Mouse (Mus musculus) right cerebral cortex, postnatal 25 days (tissue): ENCODE measurements around the gene Dnajc15.
"Not testable (repeated sequence)": the region's sequence is repeated elsewhere in the genome, so short reads cannot be mapped to it uniquely, and the experiment has no call there.

Experiments
- DNase-seq: peaks from one replicate; pipeline ENCODE4 v3.0.0; 2022

Gene Dnajc15

DNA sequence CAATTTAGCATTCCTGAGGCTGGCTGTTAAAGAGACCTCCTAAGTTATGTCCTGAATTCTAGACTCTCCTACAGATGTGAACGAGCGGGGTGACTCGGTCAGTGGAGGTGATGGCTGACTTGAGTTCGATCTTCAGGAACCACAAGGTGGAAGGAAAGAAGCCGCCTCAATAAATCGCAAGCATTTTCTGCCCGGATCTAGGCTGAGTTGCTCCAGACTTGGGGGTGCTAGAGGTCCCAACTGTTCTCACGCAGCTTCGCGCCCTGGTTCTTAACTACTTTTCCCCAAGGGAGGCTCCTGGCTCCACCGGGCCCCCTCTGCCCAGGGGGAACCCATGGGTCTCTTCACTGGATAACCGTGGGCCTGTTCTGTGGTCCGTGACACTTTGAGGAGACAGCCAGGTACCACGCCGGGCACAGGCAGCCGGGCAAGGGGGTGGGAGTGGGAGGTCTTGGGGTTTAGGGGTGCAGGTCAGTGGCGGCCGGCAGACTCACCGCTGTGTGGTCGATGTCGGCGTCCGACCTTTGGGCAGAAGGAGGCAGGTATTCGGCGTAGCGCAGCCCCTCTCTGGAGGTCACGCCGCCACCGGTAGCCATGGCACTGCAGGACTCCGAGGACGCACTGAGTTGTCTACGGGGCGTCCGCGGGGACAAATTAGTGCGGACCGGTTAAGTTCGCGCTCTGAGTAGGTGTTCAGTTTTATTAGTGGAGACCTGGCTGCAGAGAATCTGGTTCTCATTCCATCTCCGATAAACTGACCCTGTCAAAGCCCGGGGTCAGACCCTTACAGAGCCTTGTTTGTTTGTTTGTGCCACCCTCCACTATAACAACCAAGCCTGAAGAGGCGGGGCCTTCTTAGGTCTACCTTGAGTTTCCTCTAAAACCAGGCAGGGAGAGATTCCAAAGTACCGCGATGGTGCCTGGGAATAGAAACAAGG lies at the start of gene Dnajc15:
Gene Dnajc15 (minus strand): TSS at position 822 of the 938 bp plus-strand sequence.
- peak; percentile 88 for DNase-seq

DNA sequence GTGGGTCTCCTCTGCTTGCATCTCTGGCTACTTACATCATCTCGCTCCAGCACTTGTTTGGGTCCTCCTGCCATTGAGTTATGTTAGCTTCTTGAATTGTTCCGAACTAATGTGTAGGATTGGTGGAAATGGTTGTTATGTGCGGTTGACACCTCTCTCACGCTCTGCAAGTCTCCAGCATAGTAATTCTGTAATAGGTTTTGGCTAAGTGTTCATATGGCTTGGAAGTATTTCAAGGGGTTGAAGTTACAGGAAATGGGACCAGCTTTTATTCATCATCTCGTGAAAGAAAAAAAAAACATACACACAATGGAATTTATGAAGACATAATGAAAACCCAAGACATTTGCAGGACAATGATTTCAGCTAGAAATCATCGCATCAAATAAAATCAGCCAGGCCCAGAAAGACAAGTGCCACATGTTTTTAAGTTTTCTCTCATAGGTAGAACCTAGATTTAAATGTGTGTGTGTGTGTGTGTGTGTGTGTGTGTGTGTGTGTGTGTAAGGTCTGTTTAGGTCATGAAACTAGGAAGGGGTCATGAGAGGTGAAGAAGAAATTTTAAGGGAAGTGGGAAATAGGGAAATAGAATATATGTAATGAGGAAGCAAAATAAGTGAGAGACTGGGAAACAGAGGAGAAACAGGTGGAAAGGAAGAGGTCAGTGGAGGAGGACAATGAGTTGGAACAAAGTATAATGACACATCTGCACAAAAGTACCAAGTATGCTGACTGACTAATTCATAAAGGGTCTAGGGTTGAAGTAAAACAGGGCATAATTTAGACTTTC lies 48.3 kb upstream of the Dnajc15 start:
- no peak for DNase-seq

DNA sequence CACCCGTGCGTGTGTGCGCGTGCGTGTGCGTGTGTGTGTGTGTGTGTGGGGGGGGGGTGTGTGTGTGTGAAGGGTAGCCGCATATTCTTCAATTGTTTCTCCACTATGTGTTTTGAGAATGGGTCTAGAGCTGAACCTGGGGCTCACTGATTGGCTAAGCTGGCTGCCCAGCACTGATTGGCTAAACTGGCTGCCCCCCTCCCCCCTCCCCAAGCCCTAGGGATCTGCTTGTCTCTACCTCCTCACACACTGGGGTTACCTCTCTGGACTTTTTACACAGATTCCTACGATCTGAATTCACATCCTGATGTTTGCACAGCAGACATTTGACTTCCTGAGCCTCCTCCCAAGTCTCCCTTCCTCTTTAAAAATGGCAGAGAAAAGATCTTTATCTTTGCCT lies 46.7 kb upstream of the Dnajc15 start:
- DNase-seq, result no peak

DNA sequence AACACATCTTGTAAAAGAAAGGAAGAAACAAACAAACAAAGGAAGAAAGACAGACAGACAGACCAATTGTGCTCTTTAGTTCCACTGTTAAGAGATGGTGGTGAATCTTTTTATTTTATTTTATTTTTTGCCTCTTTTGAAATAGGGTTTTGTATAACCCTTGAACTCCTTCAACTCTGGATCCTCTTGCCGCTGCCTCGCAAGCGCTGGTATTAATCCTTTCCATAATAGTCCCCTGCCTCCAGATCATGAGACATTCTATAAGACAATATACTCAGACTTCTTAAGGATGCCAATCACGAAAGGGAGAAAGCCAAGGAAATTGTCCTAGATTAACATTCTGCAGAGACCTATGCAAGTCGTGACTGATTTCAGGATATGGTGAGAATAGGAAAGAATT lies 40.9 kb upstream of the Dnajc15 start:
- no peak for DNase-seq

DNA sequence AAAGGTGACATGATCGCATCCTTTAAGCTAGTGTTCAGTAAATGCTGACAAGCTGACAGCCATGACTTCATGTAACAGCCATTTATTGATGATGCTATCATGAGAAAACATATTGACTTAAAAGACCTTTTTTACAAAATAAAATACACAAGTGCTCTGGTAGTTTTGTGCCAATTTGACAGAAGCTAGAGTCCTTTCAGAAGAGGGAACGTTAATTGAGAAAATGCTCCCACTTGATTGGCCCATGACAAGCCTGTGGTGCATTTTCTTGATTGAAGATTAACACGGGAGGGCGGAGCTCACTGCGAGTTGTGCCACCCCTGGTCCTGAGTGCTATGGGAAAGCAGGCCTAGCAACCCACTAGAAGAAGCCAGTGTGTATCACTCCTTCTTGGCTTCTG lies 31.7 kb upstream of the Dnajc15 start:
- DNase-seq, result no peak

DNA sequence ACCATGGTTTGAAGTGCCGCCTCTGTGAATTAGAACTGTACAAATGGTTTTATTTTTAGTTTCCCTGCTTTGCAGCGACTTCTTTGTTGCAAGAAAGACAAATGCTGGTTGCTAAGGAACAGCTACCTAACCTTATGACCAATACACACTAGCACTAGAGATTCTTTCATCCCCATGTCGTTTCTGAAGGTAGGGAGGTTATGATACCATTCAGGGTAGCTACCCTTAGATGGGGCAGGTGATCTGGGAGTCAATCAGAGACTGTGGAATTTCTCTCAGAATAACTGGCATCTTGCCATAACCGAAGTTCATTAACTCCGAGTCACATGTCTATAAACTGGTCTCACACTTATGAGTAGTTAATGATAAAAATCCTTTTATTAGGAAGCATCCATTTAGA lies 30.5 kb upstream of the Dnajc15 start:
- no peak for DNase-seq

DNA sequence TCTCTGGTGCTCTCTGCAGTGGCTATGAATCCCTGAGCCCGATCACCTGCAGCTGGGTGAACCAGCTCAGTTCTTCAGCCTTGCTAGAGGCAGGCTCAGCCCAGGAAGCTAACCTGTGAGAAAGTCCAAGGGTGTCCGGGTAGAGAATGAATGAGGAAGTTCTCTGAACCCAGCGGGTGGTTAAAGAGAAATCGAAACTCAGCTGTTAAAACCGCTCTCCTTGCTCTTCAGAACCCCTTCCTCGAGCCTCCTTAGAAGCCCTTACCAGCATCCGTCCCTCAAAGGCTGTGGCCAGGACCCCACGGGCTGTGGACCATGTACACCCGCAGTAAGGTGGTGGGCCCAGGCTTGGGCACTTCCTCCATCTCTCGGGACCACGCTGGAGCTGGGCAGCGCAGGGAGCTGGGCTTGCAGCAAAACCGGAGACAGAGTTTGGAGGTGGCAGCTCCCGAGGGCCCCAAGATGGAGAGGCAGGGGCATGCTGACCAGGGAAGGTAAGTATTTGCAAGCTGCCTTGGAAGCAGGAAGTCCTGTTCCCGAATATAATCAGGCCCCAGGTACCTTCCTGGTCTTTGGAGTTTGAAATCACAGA lies 29.3 kb upstream of the Dnajc15 start, which contains the start of gene Epsti1:
Gene Epsti1 (plus strand): TSS at position 69 of the 592 bp plus-strand sequence.
- no peak for DNase-seq

DNA sequence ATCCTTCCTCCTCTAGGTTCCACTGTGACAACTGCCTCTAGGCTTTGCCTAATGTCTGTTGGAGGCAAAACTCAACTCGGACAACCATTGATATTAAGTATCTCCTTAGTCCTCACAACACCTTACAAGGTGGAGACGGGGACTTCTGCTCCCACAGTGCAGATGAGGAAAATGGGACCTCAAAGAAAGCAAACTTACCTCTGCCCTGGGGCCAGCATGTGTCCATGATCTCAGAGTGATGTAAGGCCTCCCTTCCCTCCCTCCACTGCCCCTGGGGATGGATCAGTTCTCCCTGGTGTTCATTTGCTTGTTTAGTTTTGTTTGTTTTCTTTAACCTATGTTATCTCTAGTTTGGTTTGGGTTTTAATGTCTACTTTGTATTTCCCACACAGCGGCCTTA lies 27.6 kb upstream of the Dnajc15 start:
- no peak for DNase-seq

DNA sequence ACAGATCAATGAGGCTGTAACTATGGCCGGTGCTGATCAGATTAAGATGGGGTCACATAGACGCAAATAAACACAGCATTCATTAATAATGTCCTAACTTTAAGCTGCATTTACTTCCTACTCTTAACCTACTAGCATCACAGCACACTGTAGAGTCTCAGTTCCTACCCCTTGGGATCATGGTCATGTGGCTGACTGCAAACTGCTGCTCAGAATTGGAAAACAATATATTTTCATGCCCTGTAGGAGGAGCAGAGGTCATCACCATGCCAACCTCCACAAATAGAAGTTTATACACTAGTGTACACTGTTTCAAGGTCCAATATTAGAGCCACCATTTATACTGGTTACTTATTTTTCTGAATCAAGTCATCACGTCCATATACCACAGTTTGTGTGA lies 21.0 kb upstream of the Dnajc15 start:
- no peak for DNase-seq

DNA sequence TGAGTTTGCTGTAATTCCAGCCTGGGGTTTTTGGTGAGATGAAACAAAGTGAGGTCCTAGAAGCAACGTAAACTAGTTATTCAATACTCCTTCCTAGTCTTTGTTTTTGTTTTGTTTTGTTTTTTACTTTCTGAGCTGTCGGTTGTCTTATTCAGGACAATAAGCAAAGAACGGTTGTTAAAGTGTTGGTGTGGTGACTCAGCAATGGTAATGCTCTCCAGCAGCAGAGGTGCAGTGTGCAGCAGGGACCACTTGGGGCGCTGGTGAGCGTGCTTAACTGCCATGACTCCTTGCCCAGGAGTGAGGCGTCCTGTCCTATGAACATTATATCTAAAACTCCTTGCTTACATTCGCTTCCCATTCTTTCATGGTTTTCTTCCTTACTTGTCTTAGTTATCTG lies 15.0 kb upstream of the Dnajc15 start:
- DNase-seq, result no peak

DNA sequence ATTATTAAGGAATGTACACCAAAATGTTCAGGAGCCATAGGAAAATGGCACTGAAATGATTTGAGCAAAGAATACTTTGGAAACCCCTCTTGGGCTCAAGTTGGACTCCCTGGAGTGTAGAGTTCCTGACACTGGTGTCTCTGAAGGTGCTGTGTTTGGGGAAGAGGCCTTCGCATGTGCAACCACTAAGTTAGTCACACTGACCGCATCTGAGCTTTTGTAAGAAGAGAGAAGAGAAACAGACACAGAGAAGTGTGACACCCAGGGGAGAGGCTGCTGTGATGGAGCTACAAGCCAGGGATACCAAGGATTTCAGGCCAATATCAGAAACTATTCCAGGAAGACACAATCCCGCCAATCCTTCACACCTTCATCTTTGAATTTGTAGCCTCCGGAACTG lies 12.0 kb upstream of the Dnajc15 start:
- no peak for DNase-seq

DNA sequence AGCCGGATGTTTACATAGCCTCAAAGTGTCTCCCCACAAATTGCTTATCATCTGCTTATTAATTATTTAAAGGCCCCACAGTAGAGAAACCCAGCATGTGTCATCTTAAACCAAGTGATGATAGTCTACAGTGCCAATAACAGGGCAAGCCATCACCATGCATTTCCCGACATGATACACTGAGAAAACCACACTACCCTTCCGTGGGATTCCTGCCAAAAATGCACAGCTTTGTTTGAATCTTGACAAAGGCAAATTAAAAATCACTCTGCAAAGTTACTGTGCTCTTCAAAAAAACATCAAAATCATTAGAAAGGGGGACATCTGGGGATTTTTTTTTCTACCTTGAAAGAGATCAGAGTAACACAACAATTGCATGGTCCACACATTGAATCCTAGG lies 11.5 kb upstream of the Dnajc15 start:
- no peak for DNase-seq

DNA sequence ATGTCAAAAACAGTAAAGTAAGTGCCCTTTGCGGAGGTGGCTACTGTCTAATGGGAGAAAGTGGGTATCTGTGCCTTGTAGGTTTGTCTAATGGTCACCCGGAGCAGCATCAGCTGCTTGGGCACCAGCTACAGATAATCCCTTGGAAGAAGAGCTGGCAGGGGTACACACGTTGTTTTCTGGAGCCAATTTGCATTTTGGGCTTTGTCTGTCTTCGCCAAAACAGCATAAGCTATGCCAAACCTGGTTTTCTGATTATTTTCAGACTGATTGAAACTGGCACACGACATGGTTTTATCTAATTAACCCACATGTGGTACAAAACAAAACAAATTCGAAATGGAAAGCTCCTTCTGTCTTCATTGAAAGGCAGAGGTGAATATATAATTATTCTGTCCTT lies 7.7 kb upstream of the Dnajc15 start:
- DNase-seq, result no peak

DNA sequence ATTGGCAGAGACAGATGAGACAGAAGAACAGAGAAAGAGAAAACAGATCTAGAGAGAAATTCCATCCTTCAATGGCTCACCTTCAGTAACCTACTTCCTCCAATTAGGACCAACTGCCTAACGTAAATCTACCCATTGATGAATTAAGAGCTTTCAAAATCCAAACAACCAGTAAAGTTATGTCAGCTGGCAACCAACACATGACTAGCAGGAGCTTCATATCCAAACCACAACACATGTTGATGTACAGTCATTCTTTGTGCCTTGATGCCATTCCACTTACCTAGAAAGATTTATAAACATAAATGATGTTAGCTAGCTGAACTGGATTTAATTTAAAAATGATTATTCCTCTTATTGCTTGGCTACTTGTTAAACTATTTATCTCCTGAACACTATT lies 7.1 kb upstream of the Dnajc15 start:
- DNase-seq, result no peak

DNA sequence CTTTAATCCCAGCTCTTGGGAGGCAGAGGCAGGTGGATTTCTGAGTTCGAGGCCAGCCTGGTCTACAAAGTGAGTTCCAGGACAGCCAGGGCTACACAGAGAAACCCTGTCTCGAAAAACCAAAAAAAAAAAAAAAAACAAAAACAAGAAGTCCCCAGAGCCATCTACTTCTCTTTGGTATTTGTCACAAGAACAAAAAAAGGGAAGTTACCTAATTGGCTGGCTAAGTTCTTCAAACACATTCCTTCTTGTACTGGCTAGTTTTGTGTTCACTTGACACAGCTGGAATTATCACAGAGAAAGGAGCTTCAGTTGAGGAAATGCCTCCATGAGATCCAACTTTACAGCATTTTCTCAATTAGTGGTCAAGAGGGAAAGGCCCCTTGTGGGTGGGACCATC lies 3.0 kb upstream of the Dnajc15 start:
- DNase-seq, result not testable (repeated sequence)

DNA sequence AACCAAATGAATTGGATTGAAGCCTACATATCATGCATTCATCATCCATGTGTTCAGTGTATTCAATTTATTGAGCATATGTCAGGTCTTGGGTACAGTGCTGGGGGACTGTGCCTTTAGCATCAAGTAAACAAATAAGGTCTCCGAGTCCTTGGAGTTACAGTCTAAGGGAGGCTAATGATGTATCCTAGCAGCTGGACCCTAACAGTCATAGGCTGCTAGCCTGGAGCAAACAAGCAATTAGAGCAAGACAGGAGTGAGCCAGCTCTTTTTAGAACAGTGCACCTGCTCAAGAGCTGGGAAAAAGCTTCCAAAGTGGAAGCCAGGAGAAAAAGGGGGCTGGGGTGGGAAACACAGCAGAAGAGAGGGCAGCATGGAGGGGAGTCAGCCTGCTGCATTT lies 1.3 kb upstream of the Dnajc15 start:
- DNase-seq, result no peak

DNA sequence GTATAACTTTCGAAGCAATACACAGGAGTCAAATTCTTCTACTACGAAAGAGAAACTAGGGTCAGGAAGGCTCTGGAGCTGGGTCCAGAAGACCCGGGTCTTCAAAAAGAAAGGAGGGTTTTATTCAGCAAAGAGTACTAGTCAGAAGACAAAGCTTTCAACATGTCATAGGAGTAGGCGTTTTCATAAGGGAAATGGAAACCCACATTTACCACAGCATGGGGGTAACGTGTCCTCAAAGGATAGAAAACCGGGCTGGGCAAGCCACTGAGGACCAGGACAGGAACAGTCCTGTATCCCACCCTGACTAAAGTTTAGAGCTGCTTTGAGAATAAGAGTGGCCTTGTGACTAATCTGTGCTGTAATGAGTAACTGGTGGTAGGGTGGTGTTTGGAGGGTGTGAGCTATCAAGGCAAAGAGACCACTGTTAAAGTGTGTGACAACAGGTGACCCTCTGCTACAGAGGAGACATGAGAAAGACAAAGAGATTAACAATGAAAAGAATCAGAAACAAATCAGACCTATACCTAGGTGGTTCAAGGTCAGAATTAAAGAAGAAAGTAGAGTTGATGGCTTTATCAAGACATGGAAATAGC lies 3.4 kb downstream of the Dnajc15 start:
- DNase-seq, result no peak

DNA sequence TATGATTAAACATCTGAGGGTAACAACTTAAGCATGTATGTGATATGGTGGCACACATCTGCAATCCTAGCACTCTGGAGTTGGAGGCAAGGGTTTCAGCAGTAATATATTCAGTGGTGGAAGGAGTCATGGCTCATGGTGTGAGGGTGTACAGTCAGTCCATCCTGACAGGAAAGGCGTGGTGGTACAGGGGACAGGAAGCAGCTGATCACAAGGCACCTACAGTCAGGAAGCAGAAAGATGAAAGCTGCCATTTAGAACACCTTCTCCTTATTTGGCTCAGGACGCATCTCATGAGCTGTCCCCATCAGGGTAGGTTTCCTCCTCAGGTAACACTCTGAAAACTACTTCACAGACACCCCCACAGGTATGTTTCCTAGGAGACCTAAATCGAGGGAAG lies 4.0 kb downstream of the Dnajc15 start:
- no peak for DNase-seq

DNA sequence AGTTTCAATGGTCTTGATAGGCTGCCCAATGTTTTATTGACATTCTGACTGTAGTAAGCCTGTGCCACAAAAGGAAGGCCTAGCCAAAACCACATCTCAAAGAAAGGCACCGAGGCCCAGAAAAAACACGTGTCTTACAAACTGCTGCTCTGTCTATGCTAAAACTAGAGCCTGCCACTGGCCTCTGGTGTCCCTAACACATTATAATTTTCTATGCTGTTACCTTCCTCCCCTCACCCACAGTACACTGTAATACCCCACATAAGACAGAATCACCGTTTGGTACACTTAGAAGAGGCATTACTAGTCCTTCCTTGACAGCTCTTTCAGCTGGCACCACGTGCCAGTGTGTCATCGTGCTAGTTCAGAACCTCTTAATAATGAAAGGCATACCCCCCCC lies 7.3 kb downstream of the Dnajc15 start:
- DNase-seq, result no peak

DNA sequence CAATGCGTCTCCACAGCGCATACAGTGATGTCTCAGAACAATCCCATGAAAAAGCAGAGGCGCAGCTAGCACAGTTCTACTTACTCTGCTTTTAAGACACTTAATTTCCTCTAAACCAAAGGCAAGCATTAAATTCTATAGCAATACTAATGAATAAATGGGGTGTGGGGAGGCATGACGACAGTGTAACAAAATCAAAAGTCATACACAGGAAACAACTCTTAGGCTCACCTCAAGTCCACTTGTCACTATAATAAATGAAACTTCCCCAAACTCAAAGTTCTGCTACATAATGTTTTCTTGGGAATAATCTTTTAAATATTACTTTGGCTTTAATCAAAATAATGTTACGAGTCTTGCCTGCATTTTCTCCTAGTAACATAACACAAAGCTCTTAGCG lies 10.4 kb downstream of the Dnajc15 start:
- DNase-seq, result no peak

DNA sequence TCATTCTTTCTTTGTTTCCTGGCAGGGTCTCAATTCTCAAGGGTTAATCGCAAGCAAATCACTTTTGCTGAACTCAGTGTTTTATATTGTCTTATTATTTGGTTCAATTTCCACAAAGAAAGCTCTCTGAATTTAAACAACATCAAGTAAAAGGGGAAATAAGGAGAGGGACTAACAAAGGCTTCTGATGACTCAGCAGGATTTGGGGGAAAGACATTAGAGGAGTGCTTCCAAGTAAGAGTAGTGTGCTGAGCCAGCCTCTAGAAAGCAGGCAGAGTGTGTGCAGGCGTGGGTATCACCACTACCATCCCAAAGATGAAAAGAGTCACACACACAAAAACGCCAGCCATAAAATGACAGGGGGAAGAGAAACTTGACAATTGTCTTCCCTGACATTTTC lies 10.9 kb downstream of the Dnajc15 start:
- DNase-seq, result no peak

DNA sequence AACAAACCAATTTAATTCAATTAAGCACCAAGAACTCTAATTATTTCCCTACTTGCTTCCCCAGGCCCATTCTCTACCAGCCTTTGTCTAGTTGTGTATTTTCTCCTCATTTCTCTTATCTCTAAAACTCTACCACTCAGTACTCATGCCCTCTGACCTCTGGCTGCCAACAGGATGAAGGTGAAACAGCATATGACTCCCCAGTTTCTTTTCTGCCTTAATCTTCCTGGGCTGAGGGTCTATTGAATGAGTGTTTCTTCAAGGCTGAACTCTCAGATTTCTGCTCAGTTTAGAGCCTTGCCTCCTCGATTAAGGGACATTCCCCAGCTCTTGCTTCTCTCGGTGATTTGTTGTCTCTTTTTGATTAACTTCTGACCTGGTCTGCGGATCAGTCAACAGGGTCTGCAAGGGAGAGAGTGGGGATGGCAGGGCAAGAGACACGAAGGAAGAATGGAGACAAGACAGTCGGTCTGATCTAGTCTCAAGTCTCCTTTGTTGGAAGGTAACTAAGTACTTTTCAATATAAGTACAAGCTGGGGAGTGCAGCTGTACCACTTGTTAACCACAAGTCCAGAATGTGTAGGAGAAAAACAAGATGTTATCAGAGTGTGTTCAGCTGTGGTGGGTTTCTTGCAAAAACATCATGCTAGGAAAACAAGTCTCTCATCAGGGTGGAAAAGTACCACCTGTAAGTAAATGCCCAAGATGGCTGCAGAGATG lies 13.9 kb downstream of the Dnajc15 start:
- no peak for DNase-seq

DNA sequence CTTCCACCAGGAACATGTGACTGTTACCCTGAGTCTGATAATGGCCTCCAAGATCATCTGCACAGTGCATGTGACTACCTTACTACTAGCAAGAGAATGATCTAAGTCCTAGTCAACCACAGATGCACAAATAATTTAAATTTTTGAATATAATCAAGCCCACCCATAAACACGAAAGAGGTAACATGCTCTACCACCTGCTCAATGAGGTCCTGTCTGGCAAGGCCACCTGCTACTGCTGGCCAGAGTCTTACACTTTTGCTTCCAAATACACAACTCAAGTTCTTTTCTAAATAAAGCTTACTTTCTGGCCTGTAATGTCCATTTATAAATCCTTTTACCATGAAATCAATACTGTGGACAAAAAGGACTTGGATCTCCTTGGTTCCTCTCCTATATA lies 15.0 kb downstream of the Dnajc15 start:
- DNase-seq, result no peak
